Mouse (Mus musculus) testis, adult 2 months (tissue): Measurements from ENCODE around the gene Kcnh3.

Experiments used
- CTCF ChIP-seq: fragments of 200-500 bp; IDR thresholded peaks from 2 replicates; pipeline ENCODE4 v1.5.1; 2012; ENCODE audit warnings: low read depth, mild to moderate bottlenecking, inconsistent platforms, low read length, moderate library complexity; ENCODE audit not compliant: control insufficient read depth, insufficient read depth, insufficient replicate concordance
- POLR2A ChIP-seq: fragments of 200-500 bp; IDR thresholded peaks from 2 replicates; pipeline ENCODE4 v1.6.1; 2012; ENCODE audit warnings: low read depth, mild to moderate bottlenecking, inconsistent platforms, low read length, moderate library complexity; ENCODE audit not compliant: control insufficient read depth

GRCm38 (mm10) chr15:99233719-99234118 is 9.1 kb downstream of the Kcnh3 start:
- TF ChIP-seq POLR2A (no peak), CTCF (no peak)
